In the genomic region with DNA sequence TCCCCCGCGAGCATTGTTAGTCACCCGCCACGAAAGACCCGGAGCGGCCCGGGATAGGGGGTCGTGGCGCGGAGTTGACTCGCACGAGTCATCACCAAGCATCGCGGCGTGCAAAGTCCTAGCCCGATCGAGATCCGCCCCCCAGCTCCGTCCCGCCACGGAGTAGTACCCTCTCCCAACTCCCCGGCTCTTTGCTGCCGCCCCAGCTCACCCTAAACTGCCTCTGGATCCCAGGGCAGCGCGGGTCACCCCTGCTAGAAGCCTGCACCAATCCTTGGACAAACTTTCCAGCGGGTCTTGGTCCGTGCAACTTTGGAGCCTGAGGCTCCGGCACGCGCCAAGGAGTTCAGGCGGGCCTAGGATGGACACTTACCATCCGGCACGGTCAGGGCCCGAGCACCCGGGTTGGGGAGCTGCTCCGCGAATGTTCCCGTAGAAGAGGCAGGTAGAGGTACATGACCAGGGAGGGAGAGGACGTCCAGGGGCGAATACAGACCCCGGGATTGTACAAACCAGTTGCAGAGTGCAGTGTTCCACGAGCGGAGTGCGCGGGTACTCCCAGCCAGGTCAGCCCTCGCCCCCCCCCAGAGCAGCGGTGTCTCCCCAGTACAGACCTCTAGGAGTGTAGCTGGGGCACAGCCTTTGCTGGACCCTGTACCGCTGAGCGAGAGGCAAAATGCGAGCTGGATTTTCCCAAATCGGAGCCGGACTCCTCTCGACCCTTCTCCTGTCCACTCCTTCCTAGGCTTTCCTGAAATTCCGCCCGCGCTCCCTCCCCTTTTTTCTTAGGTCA, we compare ENCODE assay signal across 9 mouse cellular contexts. TPM values are rescaled to one million over a fixed set of nuclear protein-coding genes. Genes with fewer than 3 reads are reported as not detected.
DNase-seq lines count a peak whose midpoint lies in the region; ATAC-seq and TF ChIP-seq lines count a peak whose summit lies in the region.
"Had no signal": no experiment of that assay in that cellular context is flagged by ENCODE, and none has a peak within 500 bp of the region (broad histone marks: within the 10 kb centered on the region; RNA-seq: fewer than 3 reads in every experiment).

No protein-coding gene starts in this region.

- no peak for TF ChIP-seq POLR2A in limb, embryonic 14.5 days (IDR thresholded peaks at IDR 0.05; ENCODE audit: borderline replicate concordance, extremely low read depth, insufficient read depth, insufficient read length)

- peak overlapping the region; percentile 72 for H3K9ac ChIP-seq in forebrain, embryonic 13.5 days
- H3K9ac ChIP-seq in hindbrain, embryonic 12.5 days, result peak overlapping the region; percentile 51
- peak overlapping the region; percentile 74 for H3K9ac ChIP-seq in limb, embryonic 14.5 days (ENCODE audit: low read depth, low read length, severe bottlenecking)
- peak overlapping the region; percentile 64 for H3K9ac ChIP-seq in midbrain, embryonic 16.5 days (ENCODE audit: low read depth, low read length)

- DNase-seq in adrenal gland, adult (ENCODE audit: inconsistent age in 2 of 2, low spot score in 1 of 2), result peak; percentile 39 to 79
- no peak for DNase-seq in adrenal gland, adult 8-10 months
- DNase-seq in limb, embryonic 14.5 days (ENCODE audit: low spot score), result peak; percentile 75
- DNase-seq in thymus, postnatal 25 days, result peak; percentile 15

- H3K4me3 ChIP-seq in forebrain, embryonic 13.5 days, result peak overlapping the region; percentile 61
- peak overlapping the region; percentile 54 for H3K4me3 ChIP-seq in hindbrain, embryonic 12.5 days
- peak overlapping the region; percentile 67 for H3K4me3 ChIP-seq in limb, embryonic 14.5 days (replicated peaks; ENCODE audit: low read length)
- peak overlapping the region; percentile 45 for H3K4me3 ChIP-seq in midbrain, embryonic 16.5 days (ENCODE audit: low read depth, low read length)

- peaks cover 21% of the 10 kb centered on the region for H3K4me1 ChIP-seq in forebrain, embryonic 13.5 days
- H3K4me1 ChIP-seq in hindbrain, embryonic 12.5 days, result peaks cover 6% of the 10 kb centered on the region; the same call in 1 of the 2 replicates
- peaks cover 5% of the 10 kb centered on the region for H3K4me1 ChIP-seq in limb, embryonic 14.5 days (ENCODE audit: control insufficient read depth, insufficient read depth, low read length)
- H3K4me1 ChIP-seq in midbrain, embryonic 16.5 days (ENCODE audit: control insufficient read depth, insufficient read depth, low read length), result peaks cover 21% of the 10 kb centered on the region

- no peak overlapping the region for H3K27ac ChIP-seq in forebrain, embryonic 13.5 days
- H3K27ac ChIP-seq in hindbrain, embryonic 12.5 days, result no peak overlapping the region
- H3K27ac ChIP-seq in limb, embryonic 14.5 days (replicated peaks; ENCODE audit: low read depth, low read length), result peak overlapping the region; percentile 61; the same call in 1 of the 2 replicates
- no peak overlapping the region for H3K27ac ChIP-seq in midbrain, embryonic 16.5 days (ENCODE audit: low read length)
- H3K27ac ChIP-seq: macrophage had no signal

- ATAC-seq in cerebellum, adult (ENCODE audit: insufficient number of reproducible peaks, low FRiP score, low TSS enrichment), result peak; percentile 78
- ATAC-seq in forebrain, embryonic 13.5 days, result peak; percentile 87
- peak; percentile 79 for ATAC-seq in hindbrain, embryonic 12.5 days (ENCODE audit: low FRiP score)
- peak; percentile 85 for ATAC-seq in limb, embryonic 14.5 days (ENCODE audit: low FRiP score, low read depth)
- ATAC-seq in midbrain, embryonic 16.5 days, result peak; percentile 76

- WGBS in forebrain, embryonic 13.5 days, result under 1% methylated on average over 54 of the region's 56 CpGs
- WGBS in hindbrain, embryonic 12.5 days, result under 1% methylated on average over 56 of the region's 56 CpGs
- WGBS in limb, embryonic 14.5 days, result under 1% methylated on average over 47 of the region's 56 CpGs
- WGBS in midbrain, embryonic 16.5 days, result under 1% methylated on average over 55 of the region's 56 CpGs

- H3K9me3 ChIP-seq in forebrain, embryonic 13.5 days (replicated peaks), result no peaks in the 10 kb centered on the region
- no peaks in the 10 kb centered on the region for H3K9me3 ChIP-seq in hindbrain, embryonic 12.5 days (replicated peaks)
- H3K9me3 ChIP-seq in limb, embryonic 14.5 days (ENCODE audit: control insufficient read depth, low read length), result no peaks in the 10 kb centered on the region
- H3K9me3 ChIP-seq in midbrain, embryonic 16.5 days (replicated peaks; ENCODE audit: control insufficient read depth, low read length, poor library complexity, severe bottlenecking), result no peaks in the 10 kb centered on the region

- no peaks in the 10 kb centered on the region for H3K27me3 ChIP-seq in forebrain, embryonic 13.5 days
- H3K27me3 ChIP-seq in hindbrain, embryonic 12.5 days, result 0 out of 2 replicates have a peak, but pooled peaks cover 8% of the 10 kb centered on the region
- no peaks in the 10 kb centered on the region for H3K27me3 ChIP-seq in limb, embryonic 14.5 days (ENCODE audit: control insufficient read depth, insufficient read depth, low read length)
- H3K27me3 ChIP-seq in midbrain, embryonic 16.5 days (ENCODE audit: control insufficient read depth, insufficient read depth, low read depth, low read length), result peaks cover 6% of the 10 kb centered on the region; the same call in 1 of the 2 replicates

- H3K4me2 ChIP-seq in forebrain, embryonic 13.5 days, result peak overlapping the region; percentile 96
- peak overlapping the region; percentile 90 for H3K4me2 ChIP-seq in hindbrain, embryonic 12.5 days (replicated peaks)
- H3K4me2 ChIP-seq in limb, embryonic 14.5 days (replicated peaks; ENCODE audit: low read depth, low read length, severe bottlenecking), result peak overlapping the region; percentile 94
- H3K4me2 ChIP-seq in midbrain, embryonic 16.5 days (ENCODE audit: low read length), result peak overlapping the region; percentile 95

- H3K36me3 ChIP-seq in forebrain, embryonic 13.5 days (ENCODE audit: poor library complexity, severe bottlenecking), result no peaks in the 10 kb centered on the region
- H3K36me3 ChIP-seq in hindbrain, embryonic 12.5 days, result no peaks in the 10 kb centered on the region
- H3K36me3 ChIP-seq in limb, embryonic 14.5 days (ENCODE audit: control insufficient read depth, insufficient read depth, low read length), result no peaks in the 10 kb centered on the region
- H3K36me3 ChIP-seq in midbrain, embryonic 16.5 days (ENCODE audit: control insufficient read depth, insufficient read depth, low read length), result no peaks in the 10 kb centered on the region

RNA-seq across cellular contexts. Expression of gene Tet1, which starts 21.8 kb away (rescaled TPM):
- total RNA-seq in adrenal gland, adult 8-10 months (2022), result 1 to 10 TPM; 3.5 to 6.6 (median 5.2) TPM
- 29.2 and 32.1 TPM in 2 replicates for polyA plus RNA-seq in forebrain, embryonic 13.5 days (2015; fragmentation: Nextera tagmentation; extraction: Ambion mirVana)
- 34.5 and 39.3 TPM in 2 replicates for polyA plus RNA-seq in hindbrain, embryonic 12.5 days (2016; fragmentation: Nextera tagmentation; extraction: Ambion mirVana)
- 5.2 and 5.3 TPM in 2 replicates for polyA plus RNA-seq in limb, embryonic 14.5 days (2012; rRNA removed)
- 30.7 and 36.5 TPM in 2 replicates for polyA plus RNA-seq in limb, embryonic 14.5 days (2014; fragmentation: Nextera tagmentation; extraction: Ambion mirVana)
- polyA plus RNA-seq in midbrain, embryonic 16.5 days (2015; fragmentation: Nextera tagmentation; extraction: Ambion mirVana), result 42.0 and 42.4 TPM in 2 replicates

RNA-seq across cellular contexts. Expression of gene Slc25a16, which starts 33.4 kb away (rescaled TPM):
- 10 to 100 TPM; 40.4 to 49.6 (median 42.9) TPM for total RNA-seq in adrenal gland, adult 8-10 months (2022)
- polyA plus RNA-seq in forebrain, embryonic 13.5 days (2015; fragmentation: Nextera tagmentation; extraction: Ambion mirVana), result 14.0 and 15.0 TPM in 2 replicates
- polyA plus RNA-seq in hindbrain, embryonic 12.5 days (2016; fragmentation: Nextera tagmentation; extraction: Ambion mirVana), result 12.6 and 14.1 TPM in 2 replicates
- polyA plus RNA-seq in limb, embryonic 14.5 days (2012; rRNA removed), result 13.2 and 13.4 TPM in 2 replicates
- 11.0 and 11.8 TPM in 2 replicates for polyA plus RNA-seq in limb, embryonic 14.5 days (2014; fragmentation: Nextera tagmentation; extraction: Ambion mirVana)
- polyA plus RNA-seq in midbrain, embryonic 16.5 days (2015; fragmentation: Nextera tagmentation; extraction: Ambion mirVana), result 15.1 and 15.4 TPM in 2 replicates

RNA-seq across cellular contexts. Expression of gene Dna2, which starts 59.8 kb away (rescaled TPM):
- 1 to 10 TPM in 2 of 4 experiments, under 1 TPM in 2; 0.58 to 1.4 (median 1.0) TPM for total RNA-seq in adrenal gland, adult 8-10 months (2022)
- polyA plus RNA-seq in forebrain, embryonic 13.5 days (2015; fragmentation: Nextera tagmentation; extraction: Ambion mirVana), result 16.4 and 18.6 TPM in 2 replicates
- 11.9 and 13.4 TPM in 2 replicates for polyA plus RNA-seq in hindbrain, embryonic 12.5 days (2016; fragmentation: Nextera tagmentation; extraction: Ambion mirVana)
- polyA plus RNA-seq in limb, embryonic 14.5 days (2012; rRNA removed), result 25.5 and 26.6 TPM in 2 replicates
- 13.2 and 14.1 TPM in 2 replicates for polyA plus RNA-seq in limb, embryonic 14.5 days (2014; fragmentation: Nextera tagmentation; extraction: Ambion mirVana)
- 3.5 and 4.0 TPM in 2 replicates for polyA plus RNA-seq in midbrain, embryonic 16.5 days (2015; fragmentation: Nextera tagmentation; extraction: Ambion mirVana)
